Mouse (Mus musculus) heart, postnatal 10 days (tissue): ENCODE measurements around the gene Dapp1. TPM values are rescaled to one million over a fixed set of nuclear protein-coding genes. Genes with fewer than 3 reads are reported as not detected.
"Not testable (repeated sequence)": the region's sequence is repeated elsewhere in the genome, so short reads cannot be mapped to it uniquely, and the experiment has no call there.

ENCODE experiments used
- DNase-seq, 2 experiments: peaks; one replicate each; pipeline ENCODE4 v3.0.0; 2021
- intact Hi-C: fragments of 180-260 bp; cut with DNase I; formaldehyde crosslinking; loops from one replicate; pipeline ENCODE4 v1.15.1; 2025
- total RNA-seq, 2 experiments: library from RNA; stranded (reverse); gene quantifications; 2 replicates each; pipeline ENCODE4 v1.2.3; 2021

Dapp1 gene
- total RNA-seq, 2 experiments from 2014 or later, result 4.0 to 5.2 TPM

GRCm38 (mm10) chr3:137929940-137930339, 51.4 kb downstream of the Dapp1 start:
- intact Hi-C loops, result no loop called here
- DNase-seq, result no peak

GRCm38 (mm10) chr3:137927010-137927409, 54.3 kb downstream of the Dapp1 start:
- intact Hi-C loops, result no loop called here

GRCm38 (mm10) chr3:137920594-137920993, 60.8 kb downstream of the Dapp1 start:
- DNase-seq, result no peak
- intact Hi-C loops, result loop anchor here (5.0 kb wide), 1 partner anchor 72 kb away; no protein-coding TSS in a partner anchor

More at GRCm38 (mm10) chr3:137927010-137927409, 54.3 kb downstream of the Dapp1 start:
- no peak for DNase-seq

GRCm38 (mm10) chr3:137919398-137919797, 61.9 kb downstream of the Dapp1 start:
- intact Hi-C loops, result loop anchor here (2.0 to 10.0 kb wide), 3 partner anchors 55 to 228 kb away; partner anchors contain the start of gene H2afz

GRCm38 (mm10) chr3:137918932-137919311, 62.4 kb downstream of the Dapp1 start:
- peak in 1 of 2 experiments; percentile 26 for DNase-seq
- intact Hi-C loops, result loop anchor here (2.0 to 10.0 kb wide), 3 partner anchors 54 to 228 kb away; partner anchors contain the start of gene H2afz

More at GRCm38 (mm10) chr3:137919398-137919797, 61.9 kb downstream of the Dapp1 start:
- DNase-seq, result no peak

- intact Hi-C loops, result loop anchor here (2.0 to 10.0 kb wide), 3 partner anchors 54 to 229 kb away; partner anchors contain the start of gene H2afz
Observed at GRCm38 (mm10) chr3:137918172-137918931, 63.0 kb downstream of the Dapp1 start, which contains the start of gene Lamtor3. Lamtor3 (plus strand) TSS chr3:137918506.

GRCm38 (mm10) chr3:137917694-137918171, 63.6 kb downstream of the Dapp1 start:
- intact Hi-C loops, result loop anchor here (2.0 to 10.0 kb wide), 3 partner anchors 53 to 230 kb away; partner anchors contain the start of gene H2afz
- DNase-seq, result no peak

More at GRCm38 (mm10) chr3:137918172-137918931, 63.0 kb downstream of the Dapp1 start, which contains the start of gene Lamtor3:
- peak; percentile 92 to 94 for DNase-seq

GRCm38 (mm10) chr3:137914567-137914966, 66.8 kb downstream of the Dapp1 start:
- intact Hi-C loops, result loop anchor here (10.0 kb wide), 1 partner anchor 140 kb away; no protein-coding TSS in a partner anchor
- DNase-seq, result not testable (repeated sequence)

GRCm38 (mm10) chr3:137913093-137913492, 68.3 kb downstream of the Dapp1 start:
- intact Hi-C loops, result loop anchor here (10.0 kb wide), 1 partner anchor 138 kb away; no protein-coding TSS in a partner anchor

GRCm38 (mm10) chr3:137900149-137900548, 81.2 kb downstream of the Dapp1 start:
- intact Hi-C loops, result no loop called here
- DNase-seq, result no peak

More at GRCm38 (mm10) chr3:137913093-137913492, 68.3 kb downstream of the Dapp1 start:
- no peak for DNase-seq

GRCm38 (mm10) chr3:137897685-137898084, 83.7 kb downstream of the Dapp1 start:
- intact Hi-C loops, result no loop called here
- DNase-seq, result no peak

- no peak for DNase-seq
- intact Hi-C loops, result no loop called here
Observed at GRCm38 (mm10) chr3:137896867-137897266, 84.5 kb downstream of the Dapp1 start.

GRCm38 (mm10) chr3:137896386-137896785, 85.0 kb downstream of the Dapp1 start:
- intact Hi-C loops, result no loop called here
- DNase-seq, result no peak

- DNase-seq, result no peak
- intact Hi-C loops, result no loop called here
Observed at GRCm38 (mm10) chr3:137895196-137895595, 86.1 kb downstream of the Dapp1 start.

- DNase-seq, result no peak
- intact Hi-C loops, result no loop called here
Observed at GRCm38 (mm10) chr3:137893789-137894188, 87.6 kb downstream of the Dapp1 start.

- DNase-seq, result no peak
- intact Hi-C loops, result no loop called here
Observed at GRCm38 (mm10) chr3:137892118-137892517, 89.2 kb downstream of the Dapp1 start.

- peak in 1 of 2 experiments; percentile 9 for DNase-seq
- intact Hi-C loops, result no loop called here
Observed at GRCm38 (mm10) chr3:137891089-137891488, 90.3 kb downstream of the Dapp1 start.

GRCm38 (mm10) chr3:137887961-137888360, 93.4 kb downstream of the Dapp1 start:
- no peak for DNase-seq
- intact Hi-C loops, result no loop called here

- no peak for DNase-seq
- intact Hi-C loops, result no loop called here
Observed at GRCm38 (mm10) chr3:137881093-137881492, 100.3 kb downstream of the Dapp1 start.
